Mouse (Mus musculus): ENCODE results near the gene Kcne2. TPM values are rescaled to one million over a fixed set of nuclear protein-coding genes. Genes with fewer than 3 reads are reported as not detected.
A peak's percentile ranks its signal among the peaks of the same experiment; 100 is the strongest.

Gene Kcne2
- polyA plus RNA-seq, 1 experiment = not detected

GRCm38 (mm10) chr16:92321341-92321740 lies 29.2 kb downstream of the Kcne2 start, which contains the start of gene Fam243:
Gene Fam243, minus strand, starts transcription at chr16:92321441.
- no peaks in the 10 kb centered on the region for H3K27me3 ChIP-seq (ENCODE audit: control insufficient read depth, insufficient read depth, low read length)
- no peak within 1 kb of the TSS for H3K4me3 ChIP-seq (ENCODE audit: low read depth, low read length)
- no peak within 1 kb of the TSS for H3K27ac ChIP-seq (ENCODE audit: insufficient read depth, low read depth, low read length)
- 93% methylated on average over 8 of the region's 8 CpGs for WGBS
- TF ChIP-seq CTCF (IDR thresholded peaks at IDR 0.05; ENCODE audit: extremely low read depth, insufficient read length, insufficient replicate concordance, low read depth, low read length) (no peak), POLR2A (IDR thresholded peaks at IDR 0.05; ENCODE audit: low read depth, low read length) (no peak)
- no peaks in the 10 kb centered on the region for H3K36me3 ChIP-seq (ENCODE audit: control insufficient read depth, insufficient read depth, low read length)
- no peaks in the 10 kb centered on the region for H3K4me1 ChIP-seq (ENCODE audit: control insufficient read depth, insufficient read depth, insufficient read length, low read length)

GRCm38 (mm10) chr16:92324309-92325061 lies 32.3 kb downstream of the Kcne2 start:
- Histone ChIP-seq H3K27me3 (ENCODE audit: control insufficient read depth, insufficient read depth, low read length) (no peaks in the 10 kb centered on the region), H3K27ac (ENCODE audit: insufficient read depth, low read depth, low read length) (no peak overlapping the region), H3K36me3 (ENCODE audit: control insufficient read depth, insufficient read depth, low read length) (no peaks in the 10 kb centered on the region), H3K4me1 (ENCODE audit: control insufficient read depth, insufficient read depth, insufficient read length, low read length) (no peaks in the 10 kb centered on the region), H3K4me3 (ENCODE audit: low read depth, low read length) (no peak overlapping the region)
- no peak for TF ChIP-seq POLR2A (IDR thresholded peaks at IDR 0.05; ENCODE audit: low read depth, low read length)
- no peak for TF ChIP-seq CTCF (IDR thresholded peaks at IDR 0.05; ENCODE audit: extremely low read depth, insufficient read length, insufficient replicate concordance, low read depth, low read length)
- WGBS = 57% methylated on average over 7 of the region's 7 CpGs

- Histone ChIP-seq H3K27me3 (ENCODE audit: control insufficient read depth, insufficient read depth, low read length) (no peaks in the 10 kb centered on the region), H3K4me1 (ENCODE audit: control insufficient read depth, insufficient read depth, insufficient read length, low read length) (no peaks in the 10 kb centered on the region), H3K36me3 (ENCODE audit: control insufficient read depth, insufficient read depth, low read length) (no peaks in the 10 kb centered on the region), H3K27ac (ENCODE audit: insufficient read depth, low read depth, low read length) (no peak overlapping the region), H3K4me3 (ENCODE audit: low read depth, low read length) (no peak overlapping the region)
- 58% methylated on average over 1 of the region's 1 CpGs for WGBS
- TF ChIP-seq CTCF (IDR thresholded peaks at IDR 0.05; ENCODE audit: extremely low read depth, insufficient read length, insufficient replicate concordance, low read depth, low read length) (no peak), POLR2A (IDR thresholded peaks at IDR 0.05; ENCODE audit: low read depth, low read length) (no peak)
Measured at GRCm38 (mm10) chr16:92325062-92325406, 32.8 kb downstream of the Kcne2 start.

- no peaks in the 10 kb centered on the region for H3K4me1 ChIP-seq (ENCODE audit: control insufficient read depth, insufficient read depth, insufficient read length, low read length)
- 70% methylated on average over 10 of the region's 10 CpGs for WGBS
- H3K4me3 ChIP-seq (ENCODE audit: low read depth, low read length) = no peak overlapping the region
- H3K36me3 ChIP-seq (ENCODE audit: control insufficient read depth, insufficient read depth, low read length) = no peaks in the 10 kb centered on the region
- TF ChIP-seq CTCF (IDR thresholded peaks at IDR 0.05; ENCODE audit: extremely low read depth, insufficient read length, insufficient replicate concordance, low read depth, low read length) (no peak), POLR2A (IDR thresholded peaks at IDR 0.05; ENCODE audit: low read depth, low read length) (no peak)
- no peaks in the 10 kb centered on the region for H3K27me3 ChIP-seq (ENCODE audit: control insufficient read depth, insufficient read depth, low read length)
- H3K27ac ChIP-seq (ENCODE audit: insufficient read depth, low read depth, low read length) = no peak overlapping the region
Measured at GRCm38 (mm10) chr16:92327911-92328310, 35.7 kb downstream of the Kcne2 start.

GRCm38 (mm10) chr16:92330966-92331365 lies 38.8 kb downstream of the Kcne2 start:
- H3K4me3 ChIP-seq (ENCODE audit: low read depth, low read length) = no peak overlapping the region
- H3K4me1 ChIP-seq (ENCODE audit: control insufficient read depth, insufficient read depth, insufficient read length, low read length) = no peaks in the 10 kb centered on the region
- H3K27me3 ChIP-seq (ENCODE audit: control insufficient read depth, insufficient read depth, low read length) = peaks cover 1% of the 10 kb centered on the region; the same call in 1 of the 2 replicates
- WGBS = 90% methylated on average over 5 of the region's 5 CpGs
- TF ChIP-seq CTCF (IDR thresholded peaks at IDR 0.05; ENCODE audit: extremely low read depth, insufficient read length, insufficient replicate concordance, low read depth, low read length) (no peak), POLR2A (IDR thresholded peaks at IDR 0.05; ENCODE audit: low read depth, low read length) (no peak)
- H3K36me3 ChIP-seq (ENCODE audit: control insufficient read depth, insufficient read depth, low read length) = no peaks in the 10 kb centered on the region
- H3K27ac ChIP-seq (ENCODE audit: insufficient read depth, low read depth, low read length) = no peak overlapping the region

- no peaks in the 10 kb centered on the region for H3K36me3 ChIP-seq (ENCODE audit: control insufficient read depth, insufficient read depth, low read length)
- TF ChIP-seq POLR2A (IDR thresholded peaks at IDR 0.05; ENCODE audit: low read depth, low read length) (no peak), CTCF (IDR thresholded peaks at IDR 0.05; ENCODE audit: extremely low read depth, insufficient read length, insufficient replicate concordance, low read depth, low read length) (no peak)
- no peak overlapping the region for H3K27ac ChIP-seq (ENCODE audit: insufficient read depth, low read depth, low read length)
- 57% methylated on average over 9 of the region's 9 CpGs for WGBS
- no peaks in the 10 kb centered on the region for H3K4me1 ChIP-seq (ENCODE audit: control insufficient read depth, insufficient read depth, insufficient read length, low read length)
- H3K4me3 ChIP-seq (ENCODE audit: low read depth, low read length) = no peak overlapping the region
- H3K27me3 ChIP-seq (ENCODE audit: control insufficient read depth, insufficient read depth, low read length) = peaks cover 2% of the 10 kb centered on the region; the same call in 1 of the 2 replicates
Measured at GRCm38 (mm10) chr16:92334600-92334999, 42.4 kb downstream of the Kcne2 start.

- no peak overlapping the region for H3K4me3 ChIP-seq (ENCODE audit: low read depth, low read length)
- 5% methylated on average over 9 of the region's 9 CpGs for WGBS
- TF ChIP-seq CTCF (IDR thresholded peaks at IDR 0.05; ENCODE audit: extremely low read depth, insufficient read length, insufficient replicate concordance, low read depth, low read length) (peak; percentile 82), POLR2A (IDR thresholded peaks at IDR 0.05; ENCODE audit: low read depth, low read length) (no peak)
- H3K27ac ChIP-seq (ENCODE audit: insufficient read depth, low read depth, low read length) = no peak overlapping the region
- no peaks in the 10 kb centered on the region for H3K4me1 ChIP-seq (ENCODE audit: control insufficient read depth, insufficient read depth, insufficient read length, low read length)
- H3K27me3 ChIP-seq (ENCODE audit: control insufficient read depth, insufficient read depth, low read length) = peaks cover 2% of the 10 kb centered on the region; the same call in 1 of the 2 replicates
- H3K36me3 ChIP-seq (ENCODE audit: control insufficient read depth, insufficient read depth, low read length) = no peaks in the 10 kb centered on the region
Measured at GRCm38 (mm10) chr16:92336280-92336679, 44.1 kb downstream of the Kcne2 start.

Measured in small intestine, adult 2 months (tissue).